Mouse (Mus musculus): ENCODE results near the gene Smug1.

The Smug1 gene

DNA sequence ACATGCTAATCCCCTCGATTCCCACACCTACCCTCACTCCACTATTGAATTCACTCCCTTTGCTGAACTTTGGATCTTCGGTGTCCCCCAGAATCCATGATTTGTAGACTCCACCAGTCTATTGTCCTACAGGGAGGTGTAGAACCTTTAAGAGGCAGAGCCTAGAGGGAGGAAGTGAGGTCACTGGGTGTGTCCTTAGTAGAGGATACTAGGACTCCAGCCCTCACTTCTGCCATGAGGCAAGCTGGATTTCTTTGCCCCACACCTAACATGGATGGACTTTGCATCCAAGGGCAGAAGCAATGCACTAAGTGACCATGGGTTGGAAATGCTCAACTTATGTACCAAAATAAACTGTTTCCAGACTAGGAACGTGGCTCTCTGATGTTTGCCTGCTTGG lies 14.5 kb downstream of the Smug1 start:
- in situ Hi-C loops (cut with MboI; ENCODE audit: unreplicated experiment in 2 of 2): no loop called here

- in situ Hi-C loops (cut with MboI; ENCODE audit: unreplicated experiment in 2 of 2): loop anchor here in 1 of 2 experiments (10.0 kb wide), 1 partner anchor 373 kb away; no protein-coding TSS in a partner anchor
Observed at GRCm38 (mm10) chr15:103147779-103148178, 19.1 kb downstream of the Smug1 start.

DNA sequence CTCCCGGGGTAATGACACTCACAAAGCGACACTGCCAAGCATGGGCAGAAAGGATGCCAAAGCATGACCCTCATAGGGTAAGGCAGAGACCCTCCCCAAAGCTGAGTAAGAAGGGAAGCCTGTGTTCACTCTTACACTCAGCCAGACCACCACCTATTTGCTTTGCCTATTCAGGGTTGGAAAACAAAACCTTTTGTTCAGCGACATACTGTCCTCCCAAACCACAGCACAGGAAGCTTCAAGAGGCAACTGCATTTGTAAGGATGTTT lies 19.5 kb downstream of the Smug1 start:
- in situ Hi-C loops (cut with MboI; ENCODE audit: unreplicated experiment in 2 of 2): loop anchor here in 1 of 2 experiments (10.0 kb wide), 1 partner anchor 373 kb away; no protein-coding TSS in a partner anchor

GRCm38 (mm10) chr15:103146627-103147421 lies 20.1 kb downstream of the Smug1 start:
- in situ Hi-C loops (cut with MboI; ENCODE audit: unreplicated experiment in 2 of 2): loop anchor here in 1 of 2 experiments (10.0 kb wide), 1 partner anchor 372 kb away; no protein-coding TSS in a partner anchor

GRCm38 (mm10) chr15:103145635-103146299 lies 21.1 kb downstream of the Smug1 start:
- in situ Hi-C loops (cut with MboI; ENCODE audit: unreplicated experiment in 2 of 2): loop anchor here in 1 of 2 experiments (10.0 kb wide), 1 partner anchor 371 kb away; no protein-coding TSS in a partner anchor

DNA sequence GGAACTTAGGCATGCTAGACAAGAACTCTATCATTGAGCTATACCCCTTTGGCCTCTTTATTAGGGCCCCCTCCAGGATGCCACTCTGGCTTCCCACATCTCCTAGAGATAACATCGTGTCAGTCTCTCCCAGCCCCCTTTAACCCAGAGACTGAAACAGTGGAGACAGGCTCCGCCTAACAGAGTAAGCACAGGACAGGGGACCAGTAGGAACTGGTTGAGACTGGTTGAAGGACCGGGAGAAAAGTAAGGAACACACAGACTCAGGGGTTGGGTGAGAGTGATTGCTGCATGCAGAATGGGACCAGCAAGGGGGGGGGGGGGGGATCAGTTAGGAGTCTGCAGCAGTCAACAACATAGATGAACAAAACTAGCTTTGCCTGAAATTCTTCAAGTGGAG lies 22.7 kb downstream of the Smug1 start:
- in situ Hi-C loops (cut with MboI; ENCODE audit: unreplicated experiment in 2 of 2): loop anchor here in 1 of 2 experiments (10.0 kb wide), 1 partner anchor 369 kb away; no protein-coding TSS in a partner anchor

DNA sequence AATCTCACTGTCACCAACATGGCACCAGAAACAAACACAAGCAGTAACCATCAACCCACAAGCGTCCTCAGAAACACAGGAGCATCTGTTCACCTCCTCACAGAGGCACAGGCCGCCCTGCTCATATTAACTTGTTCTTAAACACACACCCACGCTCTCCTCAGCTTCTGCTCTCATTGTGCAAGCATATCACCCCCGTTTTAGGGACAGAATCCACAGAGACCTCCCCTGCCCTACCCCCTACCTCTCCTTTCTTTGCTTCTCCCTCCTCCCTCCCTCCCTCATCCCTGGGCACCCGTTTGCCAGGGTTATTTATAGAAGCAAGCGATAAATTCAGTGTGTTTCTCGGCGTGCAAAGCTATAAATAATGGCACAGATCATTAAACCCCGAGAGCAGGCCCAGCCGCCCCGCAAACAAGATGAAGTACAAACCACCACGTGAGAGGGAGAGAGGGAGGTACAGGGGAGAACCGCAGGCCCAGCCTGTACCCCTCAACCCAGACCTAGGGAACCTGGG lies 31.4 kb downstream of the Smug1 start:
- in situ Hi-C loops (cut with MboI; ENCODE audit: unreplicated experiment in 2 of 2): no loop called here

DNA sequence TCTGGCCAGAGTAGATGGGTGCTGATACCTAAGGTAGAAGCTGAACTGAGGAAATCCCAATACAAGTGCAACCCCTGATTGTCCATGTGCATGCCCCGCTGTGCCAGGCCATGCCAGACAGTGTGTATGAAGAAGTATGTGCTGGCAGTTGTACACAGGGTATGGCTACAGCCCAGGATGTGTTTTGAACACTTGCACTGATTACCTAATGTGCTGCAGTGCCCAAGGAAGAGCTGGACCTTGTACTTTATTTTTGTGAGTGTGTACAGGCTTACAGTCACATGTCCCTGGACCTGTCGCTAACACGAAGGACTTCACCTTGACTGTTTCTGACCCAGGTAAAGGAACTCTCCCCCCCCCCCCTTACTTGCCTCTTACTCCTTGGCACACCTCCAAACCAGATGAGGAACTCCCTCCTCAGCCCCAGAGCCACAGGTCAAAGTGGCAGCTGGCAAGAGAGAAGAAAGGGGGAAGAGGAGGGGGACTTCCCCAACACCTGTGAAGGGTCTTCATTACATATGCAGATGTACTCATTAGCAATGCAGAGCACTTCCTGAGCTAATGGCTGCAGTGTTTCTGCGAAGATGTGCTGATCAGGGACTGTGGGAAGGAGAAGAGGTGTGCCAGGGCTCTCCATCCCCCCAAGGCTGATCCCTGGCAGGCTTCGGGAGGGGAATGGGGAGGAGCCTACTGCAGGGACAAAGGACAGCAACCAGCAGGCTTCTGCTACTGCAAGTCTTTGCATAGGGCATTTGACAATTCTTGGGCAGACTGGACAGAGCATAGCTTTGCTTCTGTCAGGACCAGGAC lies 32.4 kb downstream of the Smug1 start:
- in situ Hi-C loops (cut with MboI; ENCODE audit: unreplicated experiment in 2 of 2): no loop called here

GRCm38 (mm10) chr15:103133761-103134160 lies 33.1 kb downstream of the Smug1 start:
- in situ Hi-C loops (cut with MboI; ENCODE audit: unreplicated experiment in 2 of 2): no loop called here

DNA sequence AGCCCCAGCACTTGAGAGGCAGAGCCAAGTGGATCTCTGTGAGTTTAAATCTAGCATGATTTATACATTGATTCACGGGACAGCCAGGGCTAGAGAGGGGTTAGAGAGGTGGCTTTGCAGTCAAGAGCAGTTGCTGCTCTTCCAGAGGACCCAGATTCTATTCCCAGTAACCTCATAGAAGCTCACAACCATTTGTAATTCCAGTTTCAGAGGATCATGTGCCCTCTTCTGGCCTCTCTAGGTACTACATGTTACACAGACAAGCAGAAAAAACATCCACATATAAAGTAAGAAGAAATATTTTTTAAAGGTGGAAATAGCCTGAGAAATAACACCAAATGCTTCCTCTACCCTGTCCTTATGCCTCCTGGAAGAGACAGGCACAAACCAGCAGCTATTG lies 36.2 kb downstream of the Smug1 start:
- in situ Hi-C loops (cut with MboI; ENCODE audit: unreplicated experiment in 2 of 2): no loop called here

DNA sequence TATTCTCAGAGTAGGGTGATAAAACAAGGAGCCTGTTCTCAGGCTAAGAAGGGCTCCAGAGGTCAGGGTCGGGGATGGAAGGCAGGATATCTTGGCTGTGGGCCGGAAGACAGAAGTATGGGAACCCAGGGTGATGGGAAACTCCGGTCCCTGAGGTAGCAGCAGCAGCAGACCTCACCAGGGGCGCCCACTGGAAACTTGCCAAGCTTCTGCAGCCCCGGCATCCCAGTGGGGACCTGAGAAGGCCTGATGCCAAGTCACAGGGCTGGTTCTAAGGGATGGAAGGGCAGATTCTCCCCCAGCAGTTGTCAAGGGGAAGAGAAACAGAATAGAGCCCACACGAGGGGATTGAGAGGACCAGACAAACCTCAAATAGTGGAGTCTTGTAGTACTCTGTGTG lies 37.6 kb downstream of the Smug1 start:
- in situ Hi-C loops (cut with MboI; ENCODE audit: unreplicated experiment in 2 of 2): no loop called here

DNA sequence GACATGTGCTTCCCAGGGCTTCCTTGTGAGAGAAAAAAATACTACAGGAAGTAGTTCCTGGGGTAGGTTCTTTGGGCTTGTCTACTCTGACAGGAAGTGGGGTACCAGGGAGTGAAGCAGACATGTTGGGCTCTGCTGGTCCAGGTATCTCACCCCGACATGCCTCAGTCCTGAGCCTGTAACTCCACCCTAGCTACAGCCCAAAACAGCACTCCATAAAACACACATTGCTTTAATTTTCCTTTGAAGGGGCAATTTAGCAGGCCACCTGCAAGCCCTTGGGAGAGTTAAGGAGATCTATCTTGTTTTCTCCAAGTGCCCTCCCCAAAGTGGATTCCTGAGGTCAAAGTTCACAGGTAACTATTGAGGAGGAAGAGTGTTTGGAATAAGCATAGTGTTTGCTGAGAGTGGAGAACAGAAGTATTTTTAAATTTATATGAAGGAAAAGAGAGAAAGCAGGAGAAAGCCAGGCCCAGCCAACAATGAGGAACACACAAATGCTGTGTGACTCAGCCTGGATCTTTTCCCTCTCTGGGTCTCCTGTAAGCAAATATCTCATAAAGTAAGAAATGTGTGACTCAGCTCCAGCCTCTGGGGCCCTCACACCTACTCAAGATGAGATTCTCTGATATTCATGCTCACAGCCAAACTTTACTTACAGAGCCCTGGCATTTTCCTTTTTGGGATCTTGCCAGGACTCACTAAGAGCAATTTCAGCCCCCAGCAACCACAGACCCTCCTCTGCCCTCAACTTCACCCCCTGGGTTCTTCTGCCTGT lies 38.6 kb downstream of the Smug1 start:
- in situ Hi-C loops (cut with MboI; ENCODE audit: unreplicated experiment in 2 of 2): no loop called here

DNA sequence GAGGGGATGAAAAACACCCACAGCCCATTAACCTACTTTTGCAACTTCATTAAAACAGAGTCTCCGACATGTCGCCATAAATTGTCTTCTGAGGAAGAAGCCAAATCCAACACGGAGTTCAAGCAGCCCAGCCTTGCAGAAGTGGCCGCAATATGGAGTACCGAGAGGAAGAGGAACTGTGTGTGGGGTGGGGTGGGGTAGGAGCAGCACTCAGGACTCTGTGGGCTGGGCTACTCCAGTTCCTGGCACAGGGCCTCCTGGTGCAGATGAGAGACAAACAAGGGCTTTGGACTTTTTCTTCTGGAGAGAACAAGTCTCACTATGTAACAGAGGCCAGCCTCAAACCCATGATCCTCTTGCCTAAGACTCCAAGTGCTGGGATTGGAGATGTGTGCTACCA lies 40.9 kb downstream of the Smug1 start:
- in situ Hi-C loops (cut with MboI; ENCODE audit: unreplicated experiment in 2 of 2): no loop called here

GRCm38 (mm10) chr15:103124254-103124653 lies 42.6 kb downstream of the Smug1 start:
- in situ Hi-C loops (cut with MboI; ENCODE audit: unreplicated experiment in 2 of 2): no loop called here

- in situ Hi-C loops (cut with MboI; ENCODE audit: unreplicated experiment in 2 of 2): no loop called here
Observed at GRCm38 (mm10) chr15:103123343-103123742, 43.5 kb downstream of the Smug1 start.

DNA sequence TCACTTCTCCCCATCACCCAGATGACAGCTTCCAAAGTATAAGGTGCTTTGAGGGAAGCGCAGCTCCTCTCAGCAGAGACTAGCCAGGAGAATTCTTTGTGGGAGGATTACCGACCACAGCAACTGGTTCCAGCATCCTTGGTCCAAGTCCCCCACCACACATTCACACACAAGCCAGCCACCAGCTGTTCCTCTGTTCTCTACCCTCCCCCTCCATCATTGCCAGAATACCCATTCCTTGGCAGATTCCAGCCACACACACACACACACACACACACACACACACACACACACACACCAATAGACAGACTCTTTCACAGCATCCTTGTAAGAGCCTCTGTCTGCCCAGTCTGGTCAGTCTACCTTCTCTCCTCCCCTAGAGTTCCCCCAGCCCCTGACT lies 44.5 kb downstream of the Smug1 start:
- in situ Hi-C loops (cut with MboI; ENCODE audit: unreplicated experiment in 2 of 2): no loop called here

GRCm38 (mm10) chr15:103121416-103121815 lies 45.5 kb downstream of the Smug1 start:
- in situ Hi-C loops (cut with MboI; ENCODE audit: unreplicated experiment in 2 of 2): no loop called here

DNA sequence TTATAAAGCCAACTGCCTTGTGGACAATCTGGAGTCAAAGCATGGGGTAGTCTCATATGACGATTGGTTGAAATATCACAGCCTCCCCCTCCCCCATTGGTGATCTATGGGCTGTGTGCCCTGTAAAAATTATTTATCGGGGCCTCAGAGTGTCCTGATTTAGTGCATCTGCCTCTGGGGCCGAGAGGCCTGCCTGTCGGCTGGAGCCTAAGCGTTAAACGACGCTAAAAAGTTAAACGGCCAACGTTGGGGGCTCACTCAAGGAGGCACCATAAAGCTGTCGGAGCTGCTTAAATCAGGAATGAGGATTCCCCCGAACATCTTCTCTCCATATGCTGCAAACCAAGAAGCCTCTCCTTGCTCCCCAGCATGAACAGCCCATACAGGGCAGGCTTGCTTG lies 46.3 kb downstream of the Smug1 start:
- in situ Hi-C loops (cut with MboI; ENCODE audit: unreplicated experiment in 2 of 2): no loop called here

DNA sequence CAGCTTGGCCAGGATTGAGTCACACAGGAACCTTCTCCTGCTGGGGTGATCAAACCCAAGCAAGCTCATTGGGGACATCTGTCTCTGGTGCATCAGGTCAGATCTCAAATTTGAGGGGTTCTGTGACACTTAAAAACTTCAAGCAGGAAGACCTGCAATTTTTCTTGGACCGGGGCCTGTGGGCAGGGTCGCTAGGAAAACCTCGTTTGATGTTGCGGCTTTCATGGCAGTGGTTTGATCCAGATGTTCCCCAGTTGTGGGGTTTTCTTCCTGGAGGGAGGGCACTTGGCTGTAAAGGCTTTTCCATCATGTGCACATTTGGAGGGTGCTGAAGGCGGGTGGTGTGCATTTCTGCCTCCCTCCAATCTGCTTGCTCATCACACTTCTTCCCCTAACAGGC lies 51.2 kb downstream of the Smug1 start:
- in situ Hi-C loops (cut with MboI; ENCODE audit: unreplicated experiment in 2 of 2): no loop called here

GRCm38 (mm10) chr15:103115256-103115655 lies 51.6 kb downstream of the Smug1 start:
- in situ Hi-C loops (cut with MboI; ENCODE audit: unreplicated experiment in 2 of 2): no loop called here
